Mouse (Mus musculus) lung, postnatal 0 days (tissue): ENCODE measurements around the gene Fosl2.
A peak's percentile ranks its signal among the peaks of the same experiment; 100 is the strongest.

Experiments used
- CTCF ChIP-seq: IDR thresholded peaks from 2 replicates; pipeline ENCODE4 v1.5.1; 2016; ENCODE audit warnings: antibody characterized with exemption, mild to moderate bottlenecking
- EP300 ChIP-seq: IDR thresholded peaks from 2 replicates; pipeline ENCODE4 v1.6.1; 2016; ENCODE audit warnings: antibody characterized with exemption, mild to moderate bottlenecking, control low read depth

- no peak for TF ChIP-seq EP300
- peak; percentile 75 for TF ChIP-seq CTCF
These were observed 69.1 kb downstream of the Fosl2 start for GRCm38 (mm10) chr5:32204653-32205052.
